Mouse (Mus musculus) ovary, postnatal 36 days (tissue): ENCODE measurements at regions not wholly inside any gene's neighbourhood (a gene's known extent, or its start where the extent isn't known, plus 50 kb on each side); places are given as distances from the start of the nearest gene placed in this dataset.

Source experiments
- DNase-seq: peaks from one replicate; pipeline ENCODE4 v3.0.0; 2022; ENCODE audit warnings: low spot score, mixed read lengths

DNA sequence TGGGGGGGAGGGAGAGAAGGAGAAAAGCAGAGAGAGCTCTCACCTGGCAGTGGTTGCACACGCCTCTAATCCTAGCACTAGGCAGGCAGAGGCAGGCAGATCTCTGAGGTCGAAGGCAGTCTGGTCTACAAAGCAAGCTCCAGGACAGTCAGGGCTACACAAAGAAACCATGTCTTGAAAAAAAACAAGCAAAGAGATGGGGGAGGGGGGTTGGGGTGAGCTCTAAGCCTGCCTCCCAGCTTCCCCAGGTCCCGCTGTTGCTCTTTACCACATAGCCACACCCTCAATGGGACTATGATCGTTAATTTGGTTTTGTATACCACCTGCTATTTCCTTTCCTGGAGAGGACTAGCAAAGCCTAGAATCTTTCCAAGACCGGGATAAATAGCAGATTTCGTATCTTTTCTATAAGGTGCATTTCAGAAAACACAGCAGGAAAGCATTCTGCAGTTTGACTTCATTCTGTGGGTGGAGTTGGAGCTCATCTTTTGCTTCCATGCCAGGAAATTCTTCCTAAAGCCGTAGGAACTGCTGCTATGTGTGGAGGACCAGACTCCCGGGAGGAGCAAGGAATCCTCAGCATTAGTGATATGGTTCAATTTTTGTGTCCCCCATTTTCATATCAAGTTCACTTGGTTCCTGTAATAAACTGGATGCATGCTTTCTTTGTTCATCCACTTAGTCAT lies 52.7 kb upstream of the Rgma start:
- no peak for DNase-seq

GRCm38 (mm10) chr7:73323556-73323955 lies 51.8 kb upstream of the Rgma start:
- DNase-seq = no peak

DNA sequence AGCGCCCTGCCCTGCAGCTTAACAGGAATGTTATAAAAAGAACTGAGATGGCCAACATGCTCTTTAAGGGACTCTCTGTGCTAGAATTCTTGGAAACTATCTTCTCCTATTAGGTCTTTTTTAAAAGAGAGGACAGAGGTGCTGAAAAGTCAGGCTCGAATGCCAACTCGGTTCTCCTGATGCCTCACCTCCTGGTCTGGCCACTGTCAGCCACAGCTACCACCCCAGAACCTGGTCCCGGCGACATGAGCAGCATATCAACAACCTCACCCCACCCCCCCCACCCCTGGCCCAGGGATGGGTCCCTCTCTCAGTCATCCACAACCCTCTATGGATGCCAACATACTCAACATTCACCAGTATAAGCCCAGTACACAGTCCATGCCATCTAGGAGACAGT lies 49.8 kb upstream of the Rgma start:
- DNase-seq = no peak
